Mouse (Mus musculus): ENCODE measurements around the gene F10.

DNA sequence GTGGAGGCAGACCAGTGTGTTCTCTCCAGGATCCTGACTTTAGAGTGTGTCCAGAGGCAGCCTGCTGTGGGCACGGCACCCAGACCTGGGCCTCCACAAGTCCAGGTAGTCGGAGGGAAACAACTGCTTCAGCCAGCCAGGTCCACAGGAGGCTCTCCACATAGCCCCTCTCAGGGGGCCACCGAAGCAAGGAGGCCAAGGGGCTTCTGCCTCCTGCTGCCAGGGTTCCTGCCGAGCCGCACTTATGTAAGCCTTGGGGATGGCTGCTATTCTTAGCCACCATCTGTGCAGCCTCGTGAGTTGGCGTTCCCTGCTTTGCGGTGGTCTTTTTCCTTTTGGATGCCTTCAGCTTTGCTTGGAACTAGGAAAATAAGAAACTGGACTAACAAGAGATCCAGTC, 49.5 kb upstream of the F10 start:
- TF ChIP-seq CTCF (conservative IDR thresholded peaks at IDR 0.05 in 1 of 2, IDR thresholded peaks at IDR 0.05 in 1 of 2; ENCODE audit: low read depth in 2 of 2, low read length in 2 of 2): no peak
- no peak for TF ChIP-seq MAX (IDR thresholded peaks at IDR 0.05; ENCODE audit: low read length)
- no peak for TF ChIP-seq CHD2 (IDR thresholded peaks at IDR 0.05; ENCODE audit: low read length)
- no peak for TF ChIP-seq TCF12 (IDR thresholded peaks at IDR 0.05; ENCODE audit: low read depth, low read length)
- TF ChIP-seq POLR2A (IDR thresholded peaks at IDR 0.05; ENCODE audit: low read depth, low read length): no peak
- no peak for TF ChIP-seq ZMIZ1 (IDR thresholded peaks at IDR 0.05; ENCODE audit: low read depth, low read length)
- no peak for TF ChIP-seq BHLHE40 (IDR thresholded peaks at IDR 0.05; ENCODE audit: low read depth, low read length)
- no peak for TF ChIP-seq EP300 (IDR thresholded peaks at IDR 0.05; ENCODE audit: low read length)
- no peak for TF ChIP-seq RCOR1 (conservative IDR thresholded peaks at IDR 0.05; ENCODE audit: low read depth, low read length)
- no peak for TF ChIP-seq MAZ (IDR thresholded peaks at IDR 0.05; ENCODE audit: low read depth, low read length)
- TF ChIP-seq NRF1 (IDR thresholded peaks at IDR 0.05; ENCODE audit: low read depth, low read length): no peak
- no peak for TF ChIP-seq GABPA (IDR thresholded peaks at IDR 0.05; ENCODE audit: insufficient replicate concordance, low read depth, low read length)
- TF ChIP-seq RAD21 (IDR thresholded peaks at IDR 0.05; ENCODE audit: low read depth, low read length): no peak
